Mouse (Mus musculus): ENCODE results near the gene Myo5a.

The Myo5a gene

GRCm38 (mm10) chr9:75201506-75201905 lies 130.7 kb downstream of the Myo5a start:
- peak; percentile 5 for DNase-seq (ENCODE audit: low read depth)

- no peak for DNase-seq (ENCODE audit: low read depth)
Observed at GRCm38 (mm10) chr9:75202036-75202435, 131.2 kb downstream of the Myo5a start.

- no peak for DNase-seq (ENCODE audit: low read depth)
Observed at GRCm38 (mm10) chr9:75209246-75209645, 138.4 kb downstream of the Myo5a start.

- DNase-seq (ENCODE audit: low read depth), result peak; percentile 51
Observed at GRCm38 (mm10) chr9:75210269-75210668, 139.5 kb downstream of the Myo5a start.

GRCm38 (mm10) chr9:75214743-75215413 lies 144.1 kb downstream of the Myo5a start:
- DNase-seq (ENCODE audit: low read depth), result no peak

GRCm38 (mm10) chr9:75219942-75220341 lies 149.1 kb downstream of the Myo5a start:
- DNase-seq (ENCODE audit: low read depth), result no peak

GRCm38 (mm10) chr9:75221420-75222287 lies 150.8 kb downstream of the Myo5a start:
- peak; percentile 96 for DNase-seq (ENCODE audit: low read depth)

GRCm38 (mm10) chr9:75231841-75232746 lies 161.3 kb downstream of the Myo5a start, which contains the start of gene Myo5c:
TSS of gene Myo5c (plus strand) at chr9:75232020.
- no peak for DNase-seq (ENCODE audit: low read depth)

GRCm38 (mm10) chr9:75232860-75233259 lies 162.0 kb downstream of the Myo5a start:
- no peak for DNase-seq (ENCODE audit: low read depth)

- no peak for DNase-seq (ENCODE audit: low read depth)
Observed at GRCm38 (mm10) chr9:75234271-75234741, 163.5 kb downstream of the Myo5a start.

- no peak for DNase-seq (ENCODE audit: low read depth)
Observed at GRCm38 (mm10) chr9:75234983-75235627, 164.3 kb downstream of the Myo5a start.

GRCm38 (mm10) chr9:75235696-75236095 lies 164.9 kb downstream of the Myo5a start:
- DNase-seq (ENCODE audit: low read depth), result no peak

- no peak for DNase-seq (ENCODE audit: low read depth)
Observed at GRCm38 (mm10) chr9:75236416-75237308, 165.8 kb downstream of the Myo5a start.

GRCm38 (mm10) chr9:75238179-75238578 lies 167.4 kb downstream of the Myo5a start:
- no peak for DNase-seq (ENCODE audit: low read depth)

- no peak for DNase-seq (ENCODE audit: low read depth)
Observed at GRCm38 (mm10) chr9:75243052-75243451, 172.2 kb downstream of the Myo5a start.

- DNase-seq (ENCODE audit: low read depth), result no peak
Observed at GRCm38 (mm10) chr9:75243730-75244406, 173.1 kb downstream of the Myo5a start.

GRCm38 (mm10) chr9:75244527-75244926 lies 173.7 kb downstream of the Myo5a start:
- DNase-seq (ENCODE audit: low read depth), result no peak

- peak; percentile 80 for DNase-seq (ENCODE audit: low read depth)
Observed at GRCm38 (mm10) chr9:75246080-75246930, 175.5 kb downstream of the Myo5a start.

GRCm38 (mm10) chr9:75247870-75248269 lies 177.1 kb downstream of the Myo5a start:
- DNase-seq (ENCODE audit: low read depth), result no peak

Data from 416B (cell line).